Mouse (Mus musculus) gastrocnemius, adult 2 months (tissue): ENCODE results near the gene Acyp2. TPM values are rescaled to one million over a fixed set of nuclear protein-coding genes. Genes with fewer than 3 reads are reported as not detected.
A peak's percentile ranks its signal among the peaks of the same experiment; 100 is the strongest.
"Not testable (repeated sequence)": the region's sequence is repeated elsewhere in the genome, so short reads cannot be mapped to it uniquely, and the experiment has no call there.

Experiments
- DNase-seq: peaks from one replicate; pipeline ENCODE4 v3.0.0; 2022
- H3K27ac ChIP-seq: fragments of 200-600 bp; 2 replicates; pipeline ENCODE4 v1.8.1; 2022; ENCODE audit warnings: mild to moderate bottlenecking
- H3K4me3 ChIP-seq: fragments of 200-600 bp; 2 replicates; pipeline ENCODE4 v1.8.1; 2022; ENCODE audit warnings: mild to moderate bottlenecking, moderate library complexity
- CTCF ChIP-seq: fragments of 200-600 bp; IDR thresholded peaks from 2 replicates; pipeline ENCODE4 v1.8.1; 2022; ENCODE audit warnings: antibody characterized with exemption, mild to moderate bottlenecking, moderate library complexity
- intact Hi-C: fragments of 180-260 bp; cut with DNase I; formaldehyde crosslinking; loops from one replicate; pipeline ENCODE4 v1.15.1; 2025
- long read RNA-seq, 2 experiments: library from polyadenylated mRNA; stranded (forward); transcript quantifications; one replicate each; pipeline ENCODE4 v2.0.0; 2021
- total RNA-seq, 2 experiments: library from RNA; stranded (reverse); gene quantifications; 2 replicates each; pipeline ENCODE4 v1.2.3; 2021

Acyp2 gene
- 100 to 1,000 TPM; 119 to 146 TPM for total RNA-seq
- long read RNA-seq, experiment 1, partial matches to known transcripts, result 4 of 7 reads
- long read RNA-seq, experiment 1, other reads (novel, unspliced or antisense), result 0 of 7 reads
- long read RNA-seq, experiment 2, transcript Acyp2-201 (4 exons, 863 nt), result major isoform, 6 of 17 reads
- long read RNA-seq, experiment 2, partial matches to known transcripts, result 10 of 17 reads
- long read RNA-seq, experiment 2, other reads (novel, unspliced or antisense), result 1 of 17 reads

- intact Hi-C loops, result loop anchor here (5.0 kb wide), 1 partner anchor 177 kb away; the partner anchor contains the start of gene 4930505A04Rik
- Histone ChIP-seq H3K4me3 (peak within 1 kb of the TSS; percentile 82), H3K27ac (peak within 1 kb of the TSS; percentile 95)
- TF ChIP-seq CTCF, result peak; percentile 40
- peak; percentile 93 for DNase-seq
Observed at GRCm38 (mm10) chr11:30649001-30649637, at the start of gene Acyp2. Gene Acyp2 (minus strand): TSS chr11:30649587.

GRCm38 (mm10) chr11:30689421-30689820 is 40.0 kb upstream of the Acyp2 start:
- Histone ChIP-seq H3K27ac (no peak overlapping the region), H3K4me3 (no peak overlapping the region)
- TF ChIP-seq CTCF, result no peak
- DNase-seq, result peak; percentile 19
- intact Hi-C loops, result no loop called here

GRCm38 (mm10) chr11:30676086-30676485 is 26.7 kb upstream of the Acyp2 start:
- H3K27ac ChIP-seq, result peak overlapping the region; percentile 64
- peak; percentile 41 for DNase-seq
- no peak overlapping the region for H3K4me3 ChIP-seq
- intact Hi-C loops, result loop anchor here (2.0 to 10.0 kb wide), 2 partner anchors 123 to 939 kb away; no protein-coding TSS in a partner anchor
- TF ChIP-seq CTCF, result peak; percentile 85

- intact Hi-C loops, result loop anchor here (10.0 kb wide), 1 partner anchor 942 kb away; no protein-coding TSS in a partner anchor
- TF ChIP-seq CTCF, result no peak
- Histone ChIP-seq H3K4me3 (no peak overlapping the region), H3K27ac (peak overlapping the region; percentile 58)
- peak; percentile 74 for DNase-seq
Observed at GRCm38 (mm10) chr11:30672719-30673118, 23.3 kb upstream of the Acyp2 start.

GRCm38 (mm10) chr11:30663001-30663400 is 13.6 kb upstream of the Acyp2 start:
- no peak overlapping the region for H3K4me3 ChIP-seq
- no peak overlapping the region for H3K27ac ChIP-seq
- DNase-seq, result no peak
- intact Hi-C loops, result no loop called here
- TF ChIP-seq CTCF, result no peak

- no peak for TF ChIP-seq CTCF
Observed at GRCm38 (mm10) chr11:30662591-30662990, 13.2 kb upstream of the Acyp2 start.

GRCm38 (mm10) chr11:30657069-30657468 is 7.7 kb upstream of the Acyp2 start:
- Histone ChIP-seq H3K4me3 (no peak overlapping the region), H3K27ac (no peak overlapping the region)
- intact Hi-C loops, result loop anchor here (1.0 to 10.0 kb wide), 4 partner anchors 290 to 565 kb away; no protein-coding TSS in a partner anchor
- DNase-seq, result peak; percentile 36
- TF ChIP-seq CTCF, result peak; percentile 90

More at GRCm38 (mm10) chr11:30662591-30662990, 13.2 kb upstream of the Acyp2 start:
- Histone ChIP-seq H3K27ac (no peak overlapping the region), H3K4me3 (no peak overlapping the region)
- intact Hi-C loops, result no loop called here
- DNase-seq, result no peak

GRCm38 (mm10) chr11:30656060-30656459 is 6.7 kb upstream of the Acyp2 start:
- intact Hi-C loops, result loop anchor here (5.0 to 10.0 kb wide), 3 partner anchors 289 to 564 kb away; no protein-coding TSS in a partner anchor
- TF ChIP-seq CTCF, result no peak
- no peak for DNase-seq
- Histone ChIP-seq H3K27ac (no peak overlapping the region), H3K4me3 (no peak overlapping the region)

GRCm38 (mm10) chr11:30650416-30650815 is 1.0 kb upstream of the Acyp2 start:
- no peak for TF ChIP-seq CTCF
- no peak overlapping the region for H3K4me3 ChIP-seq
- no peak for DNase-seq
- H3K27ac ChIP-seq, result peak overlapping the region; percentile 95; the same call in 1 of the 2 replicates
- intact Hi-C loops, result loop anchor here (5.0 to 10.0 kb wide), 2 partner anchors 73 to 496 kb away; no protein-coding TSS in a partner anchor

GRCm38 (mm10) chr11:30635674-30636073 is 13.7 kb downstream of the Acyp2 start:
- no peak for DNase-seq
- intact Hi-C loops, result no loop called here
- Histone ChIP-seq H3K27ac (no peak overlapping the region), H3K4me3 (no peak overlapping the region)
- TF ChIP-seq CTCF, result no peak

GRCm38 (mm10) chr11:30630514-30630913 is 18.9 kb downstream of the Acyp2 start:
- no peak for DNase-seq
- Histone ChIP-seq H3K4me3 (no peak overlapping the region), H3K27ac (no peak overlapping the region)
- intact Hi-C loops, result no loop called here
- no peak for TF ChIP-seq CTCF

GRCm38 (mm10) chr11:30623218-30623617 is 26.2 kb downstream of the Acyp2 start:
- no peak for TF ChIP-seq CTCF
- intact Hi-C loops, result no loop called here
- H3K4me3 ChIP-seq, result peak overlapping the region; percentile 13; the same call in 1 of the 2 replicates
- no peak for DNase-seq
- H3K27ac ChIP-seq, result peak overlapping the region; percentile 76

GRCm38 (mm10) chr11:30621386-30622363 is 27.7 kb downstream of the Acyp2 start:
- H3K27ac ChIP-seq, H3K4me3 ChIP-seq, DNase-seq, intact Hi-C loops: not testable (repeated sequence)
